ENCODE assay signal across 18 mouse cellular contexts in genomic region chr11:115584376-115585073, GRCm38 (mm10).
"Had no signal": no experiment of that assay in that cellular context is flagged by ENCODE, and none has a peak within 500 bp of the region (broad histone marks: within the 10 kb centered on the region; RNA-seq: fewer than 3 reads in every experiment).

No protein-coding gene starts in this region.

- H3K27ac ChIP-seq: intestine, embryonic 15.5 days; kidney, embryonic 15.5 days; liver, embryonic 13.5 days; lung, embryonic 15.5 days; midbrain, embryonic 10.5 days; midbrain, embryonic 13.5 days had no signal

- DNase-seq: kidney, adult 11 months; kidney, adult 8-10 months; kidney, postnatal 10 days; kidney, postnatal 36 days; layer of hippocampus, adult 9-11 months; liver, embryonic 13.5 days; lung, adult 18-20 months; lung, postnatal 10 days; lung, postnatal 36 days; thymus, adult 18-20 months; thymus, postnatal 36 days had no signal

- H3K27me3 ChIP-seq: intestine, embryonic 15.5 days; kidney, embryonic 15.5 days; liver, embryonic 13.5 days; lung, embryonic 15.5 days; megakaryocyte, embryonic 14.5 days; midbrain, embryonic 13.5 days had no signal

- H3K4me1 ChIP-seq: intestine, embryonic 15.5 days; kidney, embryonic 15.5 days; liver, embryonic 13.5 days; lung, embryonic 15.5 days; midbrain, embryonic 10.5 days; midbrain, embryonic 13.5 days had no signal

- H3K9me3 ChIP-seq: intestine, embryonic 15.5 days; kidney, embryonic 15.5 days; liver, embryonic 13.5 days; lung, embryonic 15.5 days; megakaryocyte, embryonic 14.5 days; midbrain, embryonic 10.5 days; midbrain, embryonic 13.5 days had no signal

- H3K4me2 ChIP-seq: intestine, embryonic 15.5 days; kidney, embryonic 15.5 days; liver, embryonic 13.5 days; lung, embryonic 15.5 days; midbrain, embryonic 13.5 days had no signal

- H3K9ac ChIP-seq: intestine, embryonic 15.5 days; kidney, embryonic 15.5 days; liver, embryonic 13.5 days; lung, embryonic 15.5 days; midbrain, embryonic 13.5 days had no signal

- ATAC-seq: intestine, embryonic 15.5 days; midbrain, embryonic 13.5 days; midbrain, embryonic 16.5 days had no signal

- H3K4me3 ChIP-seq: intestine, embryonic 15.5 days; kidney, embryonic 15.5 days; liver, embryonic 13.5 days; lung, embryonic 15.5 days; megakaryocyte, embryonic 14.5 days; midbrain, embryonic 10.5 days; midbrain, embryonic 13.5 days had no signal
